Mouse (Mus musculus) lung, adult 2 months (tissue): Measurements from ENCODE around the gene Spast. TPM values are rescaled to one million over a fixed set of nuclear protein-coding genes. Genes with fewer than 3 reads are reported as not detected.
"Not testable (repeated sequence)": the region's sequence is repeated elsewhere in the genome, so short reads cannot be mapped to it uniquely, and the experiment has no call there.

Source experiments
- DNase-seq: peaks from one replicate; pipeline ENCODE4 v3.0.0; 2022
- H3K4me1 ChIP-seq: fragments of 200-500 bp; 2 replicates; pipeline ENCODE4 v1.6.1; 2011; ENCODE audit warnings: low read length; ENCODE audit not compliant: control insufficient read depth, insufficient read depth
- H3K4me3 ChIP-seq: fragments of 200-500 bp; replicated peaks from 2 replicates; pipeline ENCODE3; 2011; ENCODE audit warnings: low read depth, mild to moderate bottlenecking, control low read depth, low read length; ENCODE audit errors: extremely low read depth
- CTCF ChIP-seq: fragments of 200-500 bp; IDR thresholded peaks from 2 replicates; pipeline ENCODE4 v1.5.1; 2011; ENCODE audit warnings: mild to moderate bottlenecking, low read length, control low read depth; ENCODE audit not compliant: insufficient read depth
- POLR2A ChIP-seq: fragments of 200-500 bp; IDR thresholded peaks from 2 replicates; pipeline ENCODE4 v1.6.1; 2011; ENCODE audit warnings: low read depth, mild to moderate bottlenecking, control low read depth, low read length, borderline replicate concordance; ENCODE audit errors: extremely low read depth
- WGBS: fragments of 180-500 bp; shearing (Covaris S2); methylation state at CpG from one replicate; pipeline ENCODE4 v1.1.7; 2018; 5-methylcytosine and 5-hydroxymethylcytosine counted together
- polyA plus RNA-seq: library from polyadenylated mRNA; depleted of rRNA; stranded (reverse); fragments of >200 nt; gene quantifications from 2 replicates; pipeline ENCODE4 v1.2.3, GENCODE M21; 2012; rRNA removed

The Spast gene
- 5.1 and 5.9 TPM in 2 replicates for polyA plus RNA-seq

GRCm38 (mm10) chr17:74338937-74339804, at the start of gene Spast:
Spast (plus strand) TSS chr17:74338987.
- H3K4me1 ChIP-seq = peaks cover 14% of the 10 kb centered on the region
- TF ChIP-seq CTCF (no peak), POLR2A (peak; percentile 65; the same call in 1 of the 2 replicates)
- peak; percentile 72 for DNase-seq
- H3K4me3 ChIP-seq = peak within 1 kb of the TSS; percentile 96
- under 1% methylated on average over 81 of the region's 90 CpGs for WGBS

- 64% methylated on average over 3 of the region's 3 CpGs for WGBS
These were observed 48.6 kb upstream of the Spast start for GRCm38 (mm10) chr17:74290198-74290597.

GRCm38 (mm10) chr17:74290869-74291268, 47.9 kb upstream of the Spast start:
- H3K4me3 ChIP-seq = no peak overlapping the region
- H3K4me1 ChIP-seq = peaks cover 1% of the 10 kb centered on the region
- DNase-seq = no peak
- TF ChIP-seq CTCF (no peak), POLR2A (no peak)

More at GRCm38 (mm10) chr17:74290198-74290597, 48.6 kb upstream of the Spast start:
- DNase-seq = no peak
- Histone ChIP-seq H3K4me1 (peaks cover under 1% of the 10 kb centered on the region), H3K4me3 (no peak overlapping the region)
- TF ChIP-seq POLR2A (no peak), CTCF (no peak)

- Histone ChIP-seq H3K4me1 (peaks cover 2% of the 10 kb centered on the region), H3K4me3 (no peak overlapping the region)
- no peak for DNase-seq
- TF ChIP-seq CTCF = no peak
- WGBS = 85% methylated on average over 4 of the region's 4 CpGs
These were observed 47.0 kb upstream of the Spast start for GRCm38 (mm10) chr17:74291640-74292361.

- Histone ChIP-seq H3K4me3 (peak overlapping the region; percentile 88), H3K4me1 (peaks cover 2% of the 10 kb centered on the region)
- TF ChIP-seq CTCF = no peak
- no peak for TF ChIP-seq POLR2A
- 4% methylated on average over 18 of the region's 18 CpGs for WGBS
- peak; percentile 51 for DNase-seq
These were observed 44.9 kb upstream of the Spast start for GRCm38 (mm10) chr17:74293687-74294425.

GRCm38 (mm10) chr17:74294426-74295025, 44.3 kb upstream of the Spast start:
- TF ChIP-seq CTCF (no peak), POLR2A (no peak)
- H3K4me3 ChIP-seq = peak overlapping the region; percentile 88
- peaks cover 2% of the 10 kb centered on the region for H3K4me1 ChIP-seq
- WGBS = 1% methylated on average over 74 of the region's 80 CpGs
- DNase-seq = peak; percentile 81

- WGBS = under 1% methylated on average over 98 of the region's 110 CpGs
- Histone ChIP-seq H3K4me1 (peaks cover 2% of the 10 kb centered on the region), H3K4me3 (peak within 1 kb of the TSS; percentile 99)
- TF ChIP-seq POLR2A (peak; percentile 39; the same call in 1 of the 2 replicates), CTCF (no peak)
- DNase-seq = peak; percentile 82
These were observed 43.5 kb upstream of the Spast start, which contains the start of gene Memo1 for GRCm38 (mm10) chr17:74295026-74295970. Memo1 (minus strand) TSS chr17:74295521.

- Histone ChIP-seq H3K4me3 (peak overlapping the region; percentile 99), H3K4me1 (peaks cover 2% of the 10 kb centered on the region)
- 31% methylated on average over 11 of the region's 11 CpGs for WGBS
- no peak for DNase-seq
- TF ChIP-seq POLR2A (no peak), CTCF (peak; percentile 55)
These were observed 42.5 kb upstream of the Spast start for GRCm38 (mm10) chr17:74296076-74296823.

- 88% methylated on average over 5 of the region's 5 CpGs for WGBS
- not testable (repeated sequence) for H3K4me1 ChIP-seq, H3K4me3 ChIP-seq, DNase-seq
These were observed 41.8 kb upstream of the Spast start for GRCm38 (mm10) chr17:74296991-74297390.
